Mouse (Mus musculus): ENCODE results near the gene Gm20075.

DNA sequence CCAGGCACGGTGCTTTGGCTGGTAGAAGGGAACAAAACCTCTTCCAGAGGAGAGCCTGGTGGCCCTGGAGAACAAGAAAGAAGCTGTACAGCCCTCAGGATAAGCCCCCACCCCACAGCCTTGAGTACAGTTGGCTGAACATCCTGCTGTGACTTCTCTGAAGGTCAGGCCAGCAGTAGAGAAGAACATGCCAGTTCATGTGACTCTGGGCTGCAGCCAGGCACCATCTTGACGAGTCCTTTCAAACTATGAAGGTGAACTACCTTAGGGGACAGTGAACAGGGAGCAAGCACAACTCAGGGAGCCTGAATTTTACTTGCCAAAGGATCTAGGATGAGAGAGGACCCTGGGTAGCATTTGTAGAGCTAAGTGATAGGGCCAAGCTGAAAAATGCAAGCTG, 31.5 kb upstream of the Gm20075 start:
- no peak for TF ChIP-seq MAX (IDR thresholded peaks at IDR 0.05; ENCODE audit: low read length)
- no peak for TF ChIP-seq ZNF384 (IDR thresholded peaks at IDR 0.05; ENCODE audit: low read depth, low read length)
- TF ChIP-seq CTCF (conservative IDR thresholded peaks at IDR 0.05 in 1 of 2, IDR thresholded peaks at IDR 0.05 in 1 of 2; ENCODE audit: low read depth in 2 of 2, low read length in 2 of 2), result no peak
- no peak for TF ChIP-seq JUND (conservative IDR thresholded peaks at IDR 0.05; ENCODE audit: low read depth, low read length)
- TF ChIP-seq MEF2A (IDR thresholded peaks at IDR 0.05; ENCODE audit: borderline replicate concordance, low read depth, low read length), result no peak

Data from CH12.LX (cell line).